Mouse (Mus musculus) layer of hippocampus, postnatal 14 days (tissue): ENCODE measurements around the gene Fndc7. TPM values are rescaled to one million over a fixed set of nuclear protein-coding genes. Genes with fewer than 3 reads are reported as not detected.

ENCODE experiments used
- total RNA-seq, 2 experiments: library from RNA; stranded (reverse); gene quantifications; 2 replicates each; pipeline ENCODE4 v1.2.3; 2021

Fndc7 gene
- total RNA-seq, 2 experiments from 2014 or later, result 0.12 TPM; not detected in 1

Other genes starting within 250 kb of the Fndc7 start
- gene Clcc1, start 236.1 kb downstream of the Fndc7 start, total RNA-seq, result 10 to 100 TPM; 24.3 to 25.2 TPM
- gene Gpsm2, start 167.7 kb downstream of the Fndc7 start, total RNA-seq, result 10 to 100 TPM; 16.1 to 18.0 TPM
- under 1 TPM in 1 of 2 experiments, not detected in 1; 0.14 TPM for gene Aknad1, start 150.3 kb downstream of the Fndc7 start, total RNA-seq
- 10 to 100 TPM; 26.7 to 33.5 TPM for gene Stxbp3, start 49.5 kb downstream of the Fndc7 start, total RNA-seq
- 10 to 100 TPM; 46.4 to 52.6 TPM for gene Prpf38b, start 21.7 kb upstream of the Fndc7 start, total RNA-seq
- gene Henmt1, start 49.9 kb upstream of the Fndc7 start, total RNA-seq, result 1 to 10 TPM; 2.0 to 2.2 TPM
- gene Gm9857, start 50.4 kb upstream of the Fndc7 start, total RNA-seq, result not detected
- gene Fam102b, start 137.6 kb upstream of the Fndc7 start, total RNA-seq, result 10 to 100 TPM; 41.6 to 41.9 TPM
- not detected for gene Slc25a54, start 190.5 kb upstream of the Fndc7 start, total RNA-seq
- 1 to 10 TPM; 4.1 to 4.3 TPM for gene Slc25a24, start 233.1 kb upstream of the Fndc7 start, total RNA-seq